Mouse (Mus musculus): ENCODE data around the gene Ptpru.
"Not testable (repeated sequence)": the region's sequence is repeated elsewhere in the genome, so short reads cannot be mapped to it uniquely, and the experiment has no call there.

Gene Ptpru

DNA sequence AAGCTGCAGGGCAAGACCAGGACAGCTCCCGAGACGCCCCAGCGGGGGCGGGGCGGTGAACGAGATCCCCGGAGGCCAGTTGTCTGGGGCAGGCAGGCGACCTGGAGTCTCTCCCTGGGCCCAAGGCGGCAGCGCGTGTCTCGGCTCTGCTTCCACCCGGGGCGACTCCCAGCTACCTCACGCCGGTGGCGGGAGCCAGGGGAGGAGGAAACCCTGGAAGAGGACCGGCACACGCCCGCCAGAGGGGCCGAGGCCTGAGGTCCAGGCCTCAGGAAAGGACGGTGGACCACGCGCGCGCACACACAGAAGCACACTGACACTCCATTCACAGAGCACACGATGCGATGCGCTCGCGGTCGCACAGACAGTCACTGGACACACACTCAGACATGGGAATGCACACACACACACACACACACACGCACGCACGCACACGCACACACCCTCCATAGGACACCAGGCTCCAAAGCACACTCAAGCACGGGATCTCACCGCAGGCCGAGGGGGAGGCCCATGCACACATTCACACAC lies 1.7 kb downstream of the Ptpru start:
- DNase-seq (ENCODE audit: low spot score in 2 of 2) = peak; percentile 35 to 64

- DNase-seq (ENCODE audit: low spot score in 2 of 2) = no peak
These were observed 4.0 kb downstream of the Ptpru start for GRCm38 (mm10) chr4:131833971-131834609.

DNA sequence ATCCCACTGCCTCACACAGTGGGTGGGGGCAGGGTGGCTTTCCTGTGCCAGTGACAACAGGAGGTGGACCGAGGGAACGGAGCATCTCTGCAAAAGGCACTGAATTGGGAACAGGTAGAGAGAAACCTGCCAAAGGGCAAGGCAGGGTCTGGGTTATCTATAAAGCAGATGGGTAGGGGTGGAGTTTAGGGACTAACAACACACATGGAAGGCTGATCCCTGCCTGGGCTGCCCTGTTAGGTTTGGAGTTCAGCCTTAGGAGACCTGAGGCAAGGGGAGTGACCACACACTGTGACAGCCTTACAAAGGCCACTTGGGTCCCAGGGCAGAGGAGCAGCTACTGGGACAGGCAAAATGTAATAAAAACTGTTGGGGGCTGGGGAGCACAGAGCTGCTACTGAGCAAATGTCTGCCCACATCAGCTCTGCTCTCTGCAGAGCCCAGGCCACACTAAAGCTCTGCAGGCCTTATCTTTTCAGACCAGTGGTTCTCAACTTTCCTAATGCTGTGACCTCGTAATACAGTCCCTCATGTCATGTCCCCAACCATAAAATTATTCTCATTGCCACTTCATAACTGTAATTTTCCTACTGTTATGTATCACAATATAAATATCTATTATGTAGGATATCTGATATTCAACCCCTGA lies 5.2 kb downstream of the Ptpru start:
- no peak for DNase-seq (ENCODE audit: low spot score in 2 of 2)

DNA sequence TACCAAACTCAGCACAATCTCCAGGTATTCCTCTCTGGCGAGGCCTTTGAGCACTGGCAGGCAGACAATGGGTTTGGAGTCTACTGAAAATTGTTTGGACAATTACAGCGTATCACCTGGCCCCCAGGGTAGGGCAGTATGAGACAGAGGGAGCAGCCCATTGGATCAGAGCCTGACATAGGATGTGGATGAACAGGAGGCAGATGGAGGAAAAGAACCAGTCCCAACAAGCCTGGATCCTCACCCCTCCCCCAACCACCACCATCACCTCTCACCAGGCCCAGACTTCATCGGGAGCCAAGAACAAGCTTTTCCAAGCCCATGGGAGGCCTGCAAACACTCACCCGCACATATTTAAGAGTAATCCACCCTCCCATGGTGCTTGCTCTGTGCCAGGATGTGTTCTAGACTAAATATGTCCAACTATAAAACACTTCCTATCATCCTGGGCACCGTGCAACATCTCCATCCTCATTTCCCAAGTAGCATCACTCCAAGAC lies 6.5 kb downstream of the Ptpru start:
- no peak for DNase-seq (ENCODE audit: low spot score in 2 of 2)

DNA sequence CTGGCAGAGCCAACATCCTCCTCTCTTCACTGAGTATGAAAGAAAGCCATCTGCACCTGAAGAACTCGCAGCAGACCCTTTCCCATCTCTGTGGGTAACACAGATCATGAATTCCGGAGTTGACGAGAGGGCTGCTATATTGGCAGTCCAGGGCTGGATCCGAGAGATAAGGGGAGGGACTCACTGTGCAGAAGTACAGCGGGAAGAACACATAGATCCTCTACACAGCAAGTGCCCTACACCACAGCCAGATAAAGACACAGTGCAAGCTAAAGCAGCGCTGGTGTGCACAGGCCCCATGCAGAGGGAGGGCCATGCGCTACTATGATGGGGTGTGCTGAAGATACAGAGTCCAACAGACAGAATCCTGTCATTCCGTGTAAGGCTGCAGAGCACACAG lies 9.0 kb downstream of the Ptpru start:
- DNase-seq (ENCODE audit: low spot score in 2 of 2) = no peak

- DNase-seq (ENCODE audit: low spot score in 2 of 2) = no peak
These were observed 11.2 kb downstream of the Ptpru start for GRCm38 (mm10) chr4:131826905-131827304.

DNA sequence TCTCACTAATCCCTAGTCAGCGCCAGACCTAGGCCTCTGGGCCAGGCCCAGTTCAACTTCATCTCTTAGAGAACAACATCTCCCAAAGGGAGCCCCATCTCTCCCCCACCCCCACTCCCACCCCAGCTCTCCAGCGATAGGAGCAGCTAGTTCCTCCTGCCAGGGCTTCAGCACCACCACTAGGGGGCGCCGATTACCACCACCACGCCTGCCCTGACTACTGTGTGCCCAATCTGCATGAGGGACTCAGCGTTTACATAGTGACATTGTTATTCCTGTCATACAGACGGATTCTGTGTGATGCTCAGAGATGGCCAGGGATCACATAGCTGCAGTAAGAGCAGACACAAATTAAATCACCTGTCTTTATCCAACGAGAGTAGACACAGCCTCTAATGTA lies 12.3 kb downstream of the Ptpru start:
- no peak for DNase-seq (ENCODE audit: low spot score in 2 of 2)

DNA sequence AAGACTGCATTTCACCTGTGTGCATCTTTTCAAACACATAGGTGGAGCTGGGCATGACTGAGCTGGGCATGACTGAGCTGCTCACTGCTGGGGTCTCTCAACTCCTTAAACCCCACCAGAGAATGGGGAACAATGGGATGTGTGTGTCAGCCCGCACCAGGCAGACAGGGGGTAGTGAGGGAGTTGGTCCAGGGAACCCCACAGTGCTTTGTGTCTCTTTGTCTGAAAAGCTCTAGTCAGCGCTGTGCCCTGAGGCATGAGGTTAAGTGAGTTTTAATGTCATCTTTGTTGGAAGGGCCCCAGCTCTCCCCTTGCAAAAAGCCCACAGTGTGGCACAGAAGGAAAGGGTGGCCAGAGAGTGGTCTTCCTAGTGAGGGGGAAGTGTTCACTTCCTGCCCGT lies 13.1 kb downstream of the Ptpru start:
- DNase-seq (ENCODE audit: low spot score in 2 of 2) = no peak

GRCm38 (mm10) chr4:131822583-131822982 lies 15.5 kb downstream of the Ptpru start:
- no peak for DNase-seq (ENCODE audit: low spot score in 2 of 2)

DNA sequence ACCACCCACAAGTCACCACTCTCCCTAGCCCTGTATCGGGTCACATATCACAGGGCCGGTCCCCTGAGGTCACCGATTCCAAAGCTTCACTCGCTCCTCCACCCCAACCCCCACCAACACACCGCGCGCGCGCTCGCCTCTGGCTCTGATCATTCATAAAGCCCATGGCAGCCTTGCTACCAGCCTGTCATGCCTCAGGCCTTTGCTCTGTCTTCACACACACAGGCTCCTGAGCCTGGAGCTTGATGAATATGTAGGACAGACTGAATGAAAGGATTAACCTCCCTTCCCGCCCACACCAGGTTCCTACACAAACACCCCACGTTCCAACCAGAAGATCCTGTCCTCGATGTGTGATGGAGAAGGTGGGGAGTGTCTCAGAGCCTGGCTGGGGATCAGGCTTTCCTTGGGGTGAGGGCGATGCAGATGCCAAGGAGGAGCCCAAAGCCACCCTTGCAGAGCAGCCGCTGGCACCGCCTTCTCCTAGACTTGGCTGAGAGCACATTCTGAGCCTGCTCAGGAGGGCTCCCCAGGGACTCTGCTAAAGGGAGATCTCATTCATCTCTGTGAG lies 16.8 kb downstream of the Ptpru start:
- DNase-seq (ENCODE audit: low spot score in 2 of 2) = no peak

GRCm38 (mm10) chr4:131818926-131819325 lies 19.2 kb downstream of the Ptpru start:
- DNase-seq (ENCODE audit: low spot score in 2 of 2) = no peak

- no peak for DNase-seq (ENCODE audit: low spot score in 2 of 2)
These were observed 22.3 kb downstream of the Ptpru start for GRCm38 (mm10) chr4:131815774-131816173.

GRCm38 (mm10) chr4:131814869-131815268 lies 23.2 kb downstream of the Ptpru start:
- no peak for DNase-seq (ENCODE audit: low spot score in 2 of 2)

DNA sequence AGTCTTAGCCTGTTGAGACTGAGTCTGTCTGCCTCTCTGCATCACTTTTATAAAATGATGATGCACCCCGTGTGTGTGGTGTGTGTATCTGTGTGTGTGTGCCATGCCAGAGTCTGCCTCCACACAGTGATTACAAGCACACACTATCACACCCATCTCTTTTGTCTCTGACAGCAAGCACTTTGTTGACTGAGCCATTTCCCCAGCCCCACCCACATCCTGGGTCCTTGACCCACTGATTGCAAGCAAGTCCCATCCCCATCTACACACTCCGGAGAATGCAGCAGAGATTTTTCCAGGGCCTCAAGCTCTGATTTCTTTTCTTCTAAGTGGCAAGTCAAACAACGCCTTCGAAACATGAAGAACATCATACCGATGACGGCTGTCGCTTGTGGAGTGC lies 24.3 kb downstream of the Ptpru start:
- DNase-seq (ENCODE audit: low spot score in 2 of 2) = no peak

DNA sequence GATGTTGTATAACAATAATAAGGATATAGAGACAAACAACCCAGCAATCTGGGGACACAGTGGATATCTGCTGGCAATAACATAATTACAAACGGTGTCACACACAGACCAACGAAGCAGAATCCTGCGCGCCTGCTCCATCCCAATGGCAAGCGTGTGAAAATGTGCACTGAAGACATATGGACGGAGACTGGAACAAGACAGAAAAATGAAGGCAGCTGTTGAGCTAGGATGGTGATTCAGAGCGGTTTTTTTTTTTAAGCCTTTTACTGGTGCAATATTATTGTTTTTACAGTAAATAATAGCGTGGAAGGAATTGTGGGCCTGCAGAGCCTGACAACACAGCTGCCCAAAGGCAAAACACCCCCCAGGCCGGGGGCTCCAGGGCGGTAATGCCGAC lies 25.6 kb downstream of the Ptpru start:
- no peak for DNase-seq (ENCODE audit: low spot score in 2 of 2)

GRCm38 (mm10) chr4:131805255-131805654 lies 32.8 kb downstream of the Ptpru start:
- no peak for DNase-seq (ENCODE audit: low spot score in 2 of 2)

- not testable (repeated sequence) for DNase-seq (ENCODE audit: low spot score in 2 of 2)
These were observed 33.4 kb downstream of the Ptpru start for GRCm38 (mm10) chr4:131804732-131805131.

DNA sequence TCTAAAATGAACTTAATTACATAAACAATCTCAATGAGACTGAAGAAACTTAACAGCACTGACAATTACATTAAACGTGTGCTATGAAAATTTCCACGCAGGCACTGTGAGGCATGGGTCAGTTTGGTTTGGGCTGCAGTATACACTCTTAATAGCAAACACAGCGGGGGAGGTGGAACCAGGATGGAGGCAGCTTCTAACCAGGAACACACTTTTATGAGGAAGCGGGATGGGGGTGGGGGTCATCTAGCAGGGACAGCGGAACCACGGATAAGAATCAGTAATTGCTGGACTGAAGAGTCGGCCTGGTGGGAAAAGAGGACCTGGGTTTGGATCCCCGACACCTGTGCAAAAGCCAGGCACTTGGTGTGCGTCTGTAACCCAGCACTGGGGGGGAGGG lies 34.2 kb downstream of the Ptpru start:
- DNase-seq (ENCODE audit: low spot score in 2 of 2) = no peak

GRCm38 (mm10) chr4:131798968-131799367 lies 39.1 kb downstream of the Ptpru start:
- no peak for DNase-seq (ENCODE audit: low spot score in 2 of 2)

GRCm38 (mm10) chr4:131797920-131798319 lies 40.2 kb downstream of the Ptpru start:
- no peak for DNase-seq (ENCODE audit: low spot score in 2 of 2)

GRCm38 (mm10) chr4:131797483-131797882 lies 40.6 kb downstream of the Ptpru start:
- no peak for DNase-seq (ENCODE audit: low spot score in 2 of 2)

DNA sequence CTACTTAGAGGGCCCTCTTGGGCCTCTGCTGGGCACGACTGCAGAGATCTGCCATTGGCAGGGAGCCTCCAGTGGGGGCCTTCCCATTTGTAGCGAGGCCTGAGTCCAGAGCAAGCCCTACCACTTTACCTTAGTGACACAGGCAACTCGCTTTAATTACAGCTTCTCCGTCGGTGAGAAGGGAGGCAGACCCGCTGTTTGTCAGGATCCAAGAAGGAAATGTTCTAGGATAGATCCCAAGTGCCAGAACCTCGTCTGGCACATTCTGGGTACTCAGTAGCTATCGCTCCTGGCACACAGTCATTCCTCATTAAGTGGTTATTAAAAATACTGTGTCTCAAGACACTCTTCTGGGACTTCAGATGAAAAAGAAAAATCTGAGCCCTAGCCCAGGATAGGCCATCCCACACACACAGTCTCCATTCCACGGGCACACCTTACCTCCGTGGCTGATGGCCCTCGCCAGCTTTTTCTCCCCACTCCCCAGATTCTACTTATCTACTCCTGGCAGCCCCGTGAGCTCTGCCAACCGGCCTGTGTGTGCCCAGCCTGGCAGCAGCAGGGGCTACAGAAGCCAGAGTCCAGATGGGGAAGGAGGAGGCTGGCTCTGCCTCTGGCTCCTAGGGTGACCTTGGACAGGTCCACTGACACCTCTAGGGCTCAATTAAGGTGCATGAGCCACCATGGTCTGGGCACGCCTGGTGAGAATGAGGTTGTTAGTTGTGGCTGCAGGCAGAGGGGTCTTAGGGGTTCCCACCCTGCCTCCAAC lies 41.6 kb downstream of the Ptpru start:
- no peak for DNase-seq (ENCODE audit: low spot score in 2 of 2)
